Mouse (Mus musculus): Measurements from ENCODE around the gene Zfp658. TPM values are rescaled to one million over a fixed set of nuclear protein-coding genes. Genes with fewer than 3 reads are reported as not detected.

Zfp658 gene
- polyA plus RNA-seq, 1 experiment from 2014 or later, result 6.9 TPM

GRCm38 (mm10) chr7:43563300-43563699, 1.2 kb downstream of the Zfp658 start:
- peak overlapping the region; percentile 85; the same call in 1 of the 2 replicates for H3K27ac ChIP-seq (ENCODE audit: low read depth, low read length)
- H3K4me1 ChIP-seq (ENCODE audit: control insufficient read depth, insufficient read depth, low read depth, low read length), result peaks cover 11% of the 10 kb centered on the region
- no peaks in the 10 kb centered on the region for H3K27me3 ChIP-seq (replicated peaks; ENCODE audit: control insufficient read depth, insufficient read depth, low read length)
- H3K36me3 ChIP-seq (ENCODE audit: control insufficient read depth, insufficient read depth, low read length), result peaks cover 20% of the 10 kb centered on the region
- 66% methylated on average over 6 of the region's 6 CpGs for WGBS
- no peak for ATAC-seq
- peak overlapping the region; percentile 83 for H3K4me2 ChIP-seq (ENCODE audit: low read length)
- no peaks in the 10 kb centered on the region for H3K9me3 ChIP-seq (ENCODE audit: control insufficient read depth, low read length)
- peak overlapping the region; percentile 81 for H3K4me3 ChIP-seq (ENCODE audit: low read length)
- peak overlapping the region; percentile 85 for H3K9ac ChIP-seq (ENCODE audit: low read depth, low read length)

GRCm38 (mm10) chr7:43571216-43571615, 9.2 kb downstream of the Zfp658 start:
- 96% methylated on average over 2 of the region's 2 CpGs for WGBS
- H3K4me1 ChIP-seq (ENCODE audit: control insufficient read depth, insufficient read depth, low read depth, low read length), result no peaks in the 10 kb centered on the region
- H3K9me3 ChIP-seq (ENCODE audit: control insufficient read depth, low read length), result no peaks in the 10 kb centered on the region
- H3K4me2 ChIP-seq (ENCODE audit: low read length), result no peak overlapping the region
- no peak for ATAC-seq
- no peak overlapping the region for H3K9ac ChIP-seq (ENCODE audit: low read depth, low read length)
- H3K27ac ChIP-seq (ENCODE audit: low read depth, low read length), result no peak overlapping the region
- H3K36me3 ChIP-seq (ENCODE audit: control insufficient read depth, insufficient read depth, low read length), result peaks cover 65% of the 10 kb centered on the region
- H3K4me3 ChIP-seq (ENCODE audit: low read length), result no peak overlapping the region
- no peaks in the 10 kb centered on the region for H3K27me3 ChIP-seq (replicated peaks; ENCODE audit: control insufficient read depth, insufficient read depth, low read length)

GRCm38 (mm10) chr7:43579440-43580171, 17.6 kb downstream of the Zfp658 start, which contains the start of gene Zfp719:
TSS of gene Zfp719 (plus strand) at chr7:43579610.
- Histone ChIP-seq H3K9me3 (ENCODE audit: control insufficient read depth, low read length) (no peaks in the 10 kb centered on the region), H3K4me1 (ENCODE audit: control insufficient read depth, insufficient read depth, low read depth, low read length) (peaks cover 18% of the 10 kb centered on the region), H3K9ac (ENCODE audit: low read depth, low read length) (peak within 1 kb of the TSS; percentile 78), H3K4me2 (ENCODE audit: low read length) (peak within 1 kb of the TSS; percentile 84), H3K36me3 (ENCODE audit: control insufficient read depth, insufficient read depth, low read length) (peaks cover 16% of the 10 kb centered on the region), H3K27ac (ENCODE audit: low read depth, low read length) (peak within 1 kb of the TSS; percentile 90), H3K27me3 (replicated peaks; ENCODE audit: control insufficient read depth, insufficient read depth, low read length) (no peaks in the 10 kb centered on the region), H3K4me3 (ENCODE audit: low read length) (peak within 1 kb of the TSS; percentile 73)
- WGBS, result under 1% methylated on average over 37 of the region's 37 CpGs
- peak; percentile 99 for ATAC-seq

GRCm38 (mm10) chr7:43580526-43580925, 18.5 kb downstream of the Zfp658 start:
- peak overlapping the region; percentile 84 for H3K4me2 ChIP-seq (ENCODE audit: low read length)
- H3K9me3 ChIP-seq (ENCODE audit: control insufficient read depth, low read length), result no peaks in the 10 kb centered on the region
- H3K4me1 ChIP-seq (ENCODE audit: control insufficient read depth, insufficient read depth, low read depth, low read length), result peaks cover 18% of the 10 kb centered on the region
- 63% methylated on average over 5 of the region's 5 CpGs for WGBS
- no peak for ATAC-seq
- peak overlapping the region; percentile 73 for H3K4me3 ChIP-seq (ENCODE audit: low read length)
- H3K9ac ChIP-seq (ENCODE audit: low read depth, low read length), result peak overlapping the region; percentile 78
- H3K27me3 ChIP-seq (replicated peaks; ENCODE audit: control insufficient read depth, insufficient read depth, low read length), result no peaks in the 10 kb centered on the region
- H3K27ac ChIP-seq (ENCODE audit: low read depth, low read length), result no peak overlapping the region
- H3K36me3 ChIP-seq (ENCODE audit: control insufficient read depth, insufficient read depth, low read length), result peaks cover 19% of the 10 kb centered on the region

- peaks cover 18% of the 10 kb centered on the region for H3K4me1 ChIP-seq (ENCODE audit: control insufficient read depth, insufficient read depth, low read depth, low read length)
- 89% methylated on average over 5 of the region's 5 CpGs for WGBS
- no peak overlapping the region for H3K4me2 ChIP-seq (ENCODE audit: low read length)
- ATAC-seq, result no peak
- H3K4me3 ChIP-seq (ENCODE audit: low read length), result no peak overlapping the region
- no peaks in the 10 kb centered on the region for H3K9me3 ChIP-seq (ENCODE audit: control insufficient read depth, low read length)
- H3K27me3 ChIP-seq (replicated peaks; ENCODE audit: control insufficient read depth, insufficient read depth, low read length), result no peaks in the 10 kb centered on the region
- H3K27ac ChIP-seq (ENCODE audit: low read depth, low read length), result no peak overlapping the region
- no peak overlapping the region for H3K9ac ChIP-seq (ENCODE audit: low read depth, low read length)
- peaks cover 51% of the 10 kb centered on the region for H3K36me3 ChIP-seq (ENCODE audit: control insufficient read depth, insufficient read depth, low read length)
These were observed 22.7 kb downstream of the Zfp658 start for GRCm38 (mm10) chr7:43584790-43585189.

GRCm38 (mm10) chr7:43601884-43602283, 39.8 kb downstream of the Zfp658 start:
- Histone ChIP-seq H3K4me2 (ENCODE audit: low read length) (no peak overlapping the region), H3K9me3 (ENCODE audit: control insufficient read depth, low read length) (no peaks in the 10 kb centered on the region), H3K4me1 (ENCODE audit: control insufficient read depth, insufficient read depth, low read depth, low read length) (no peaks in the 10 kb centered on the region), H3K27me3 (replicated peaks; ENCODE audit: control insufficient read depth, insufficient read depth, low read length) (no peaks in the 10 kb centered on the region), H3K4me3 (ENCODE audit: low read length) (no peak overlapping the region), H3K36me3 (ENCODE audit: control insufficient read depth, insufficient read depth, low read length) (no peaks in the 10 kb centered on the region), H3K9ac (ENCODE audit: low read depth, low read length) (no peak overlapping the region), H3K27ac (ENCODE audit: low read depth, low read length) (no peak overlapping the region)
- 38% methylated on average over 5 of the region's 5 CpGs for WGBS
- no peak for ATAC-seq

- no peak within 1 kb of the TSS for H3K27ac ChIP-seq (ENCODE audit: low read depth, low read length)
- peak within 1 kb of the TSS; percentile 64 for H3K9ac ChIP-seq (ENCODE audit: low read depth, low read length)
- peak within 1 kb of the TSS; percentile 96 for H3K4me2 ChIP-seq (ENCODE audit: low read length)
- peak; percentile 97 for ATAC-seq
- WGBS, result 13% methylated on average over 41 of the region's 41 CpGs
- H3K4me1 ChIP-seq (ENCODE audit: control insufficient read depth, insufficient read depth, low read depth, low read length), result peaks cover 4% of the 10 kb centered on the region; the same call in 1 of the 2 replicates
- H3K4me3 ChIP-seq (ENCODE audit: low read length), result peak within 1 kb of the TSS; percentile 55
- no peaks in the 10 kb centered on the region for H3K9me3 ChIP-seq (ENCODE audit: control insufficient read depth, low read length)
- H3K27me3 ChIP-seq (replicated peaks; ENCODE audit: control insufficient read depth, insufficient read depth, low read length), result no peaks in the 10 kb centered on the region
- H3K36me3 ChIP-seq (ENCODE audit: control insufficient read depth, insufficient read depth, low read length), result no peaks in the 10 kb centered on the region
These were observed 45.1 kb downstream of the Zfp658 start, which contains the start of gene Zfp819 for GRCm38 (mm10) chr7:43606896-43607742. TSS of gene Zfp819 (plus strand) at chr7:43607169.

GRCm38 (mm10) chr7:43607743-43608287, 45.8 kb downstream of the Zfp658 start:
- H3K4me3 ChIP-seq (ENCODE audit: low read length), result no peak overlapping the region
- no peaks in the 10 kb centered on the region for H3K27me3 ChIP-seq (replicated peaks; ENCODE audit: control insufficient read depth, insufficient read depth, low read length)
- no peak overlapping the region for H3K9ac ChIP-seq (ENCODE audit: low read depth, low read length)
- H3K4me2 ChIP-seq (ENCODE audit: low read length), result peak overlapping the region; percentile 96
- 32% methylated on average over 5 of the region's 5 CpGs for WGBS
- H3K9me3 ChIP-seq (ENCODE audit: control insufficient read depth, low read length), result no peaks in the 10 kb centered on the region
- no peak overlapping the region for H3K27ac ChIP-seq (ENCODE audit: low read depth, low read length)
- 0 out of 2 replicates have a peak, but pooled peaks have one; percentile 3 for ATAC-seq
- peaks cover 4% of the 10 kb centered on the region; the same call in 1 of the 2 replicates for H3K4me1 ChIP-seq (ENCODE audit: control insufficient read depth, insufficient read depth, low read depth, low read length)
- H3K36me3 ChIP-seq (ENCODE audit: control insufficient read depth, insufficient read depth, low read length), result no peaks in the 10 kb centered on the region
